Mouse (Mus musculus) megakaryocyte, embryonic 14.5 days (primary cell): ENCODE measurements at regions not wholly inside any gene's neighbourhood (a gene's known extent, or its start where the extent isn't known, plus 50 kb on each side); places are given as distances from the start of the nearest gene placed in this dataset.

ENCODE experiments used
- FLI1 ChIP-seq: IDR thresholded peaks from 2 replicates; pipeline ENCODE4 v1.6.1; 2012; ENCODE audit warnings: low read length, inconsistent platforms, mixed read lengths
- GATA1 ChIP-seq: IDR thresholded peaks from 3 replicates; pipeline ENCODE4 v1.6.1; 2012; ENCODE audit warnings: mixed read lengths, low read length, inconsistent platforms, borderline replicate concordance

DNA sequence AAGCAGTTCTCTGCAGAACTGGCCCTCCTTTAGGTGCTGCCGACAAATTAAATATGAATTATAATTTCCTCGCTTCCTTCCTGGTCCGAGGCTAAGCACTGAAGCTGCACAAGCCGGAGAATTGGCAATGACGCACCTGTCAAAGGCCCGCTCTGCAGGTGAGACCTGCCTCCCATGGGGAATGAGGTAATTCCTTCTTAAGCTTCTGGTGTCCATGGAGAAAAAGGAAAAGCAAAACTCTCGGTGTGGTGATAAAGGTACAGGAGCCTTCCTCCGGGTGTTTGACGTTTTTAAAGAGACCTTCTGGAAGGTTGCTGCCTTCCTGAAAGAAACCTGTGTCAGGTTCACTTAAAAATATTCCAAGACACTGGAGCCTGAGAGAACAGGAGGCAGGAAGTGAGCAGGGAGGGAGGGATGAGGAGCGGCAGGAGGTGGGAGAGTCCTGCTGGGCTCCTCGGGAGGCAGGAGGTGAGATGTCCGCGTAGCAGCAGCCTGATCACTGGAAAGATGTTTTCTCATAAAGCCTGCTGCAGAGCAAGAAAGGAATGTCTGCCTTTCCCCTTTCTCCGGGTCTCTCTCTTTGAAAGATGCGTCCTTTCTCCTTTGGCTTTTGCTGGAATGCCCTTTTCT is 114.9 kb downstream of the Zfp706 start:
- TF ChIP-seq GATA1: no peak
- no peak for TF ChIP-seq FLI1
